Mouse (Mus musculus) left cerebral cortex, adult 8-10 months (tissue): Measurements from ENCODE around the gene Tmem108. TPM values are rescaled to one million over a fixed set of nuclear protein-coding genes. Genes with fewer than 3 reads are reported as not detected.
A peak's percentile ranks its signal among the peaks of the same experiment; 100 is the strongest.

Source experiments
- DNase-seq, 2 experiments: peaks; one replicate each; pipeline ENCODE4 v3.0.0; 2022; ENCODE audit warnings: low spot score in 2 of 2
- total RNA-seq, 4 experiments: library from RNA; stranded (reverse); gene quantifications; 2 replicates each; pipeline ENCODE4 v1.2.4; 2022

The Tmem108 gene
- total RNA-seq, 4 experiments from 2014 or later, result 17.0 to 23.1 (median 17.9) TPM

GRCm38 (mm10) chr9:103501861-103502364, 259.7 kb downstream of the Tmem108 start:
- DNase-seq, result peak; percentile 39 to 76

- no peak for DNase-seq
These were observed 262.3 kb downstream of the Tmem108 start for GRCm38 (mm10) chr9:103499366-103499765.

GRCm38 (mm10) chr9:103498699-103499098, 262.9 kb downstream of the Tmem108 start:
- no peak for DNase-seq

- no peak for DNase-seq
These were observed 266.2 kb downstream of the Tmem108 start for GRCm38 (mm10) chr9:103495391-103495790.

GRCm38 (mm10) chr9:103494346-103495020, 267.2 kb downstream of the Tmem108 start:
- peak; percentile 57 to 78 for DNase-seq

- no peak for DNase-seq
These were observed 269.7 kb downstream of the Tmem108 start for GRCm38 (mm10) chr9:103491985-103492384.

GRCm38 (mm10) chr9:103490439-103490838, 271.2 kb downstream of the Tmem108 start:
- peak; percentile 44 to 74 for DNase-seq

- DNase-seq, result no peak
These were observed 271.8 kb downstream of the Tmem108 start for GRCm38 (mm10) chr9:103489883-103490282.

- DNase-seq, result no peak
These were observed 272.5 kb downstream of the Tmem108 start for GRCm38 (mm10) chr9:103489096-103489495.

GRCm38 (mm10) chr9:103486262-103486661, 275.4 kb downstream of the Tmem108 start:
- DNase-seq, result no peak

GRCm38 (mm10) chr9:103485606-103486005, 276.0 kb downstream of the Tmem108 start:
- no peak for DNase-seq

- DNase-seq, result no peak
These were observed 280.9 kb downstream of the Tmem108 start for GRCm38 (mm10) chr9:103480603-103481220.

- DNase-seq, result no peak
These were observed 281.5 kb downstream of the Tmem108 start, which contains the start of gene Bfsp2 for GRCm38 (mm10) chr9:103480044-103480576. TSS of gene Bfsp2 (minus strand) at chr9:103480420.

GRCm38 (mm10) chr9:103475414-103475813, 286.2 kb downstream of the Tmem108 start:
- DNase-seq, result no peak

- DNase-seq, result no peak
These were observed 287.5 kb downstream of the Tmem108 start for GRCm38 (mm10) chr9:103473915-103474688.

GRCm38 (mm10) chr9:103471784-103472183, 289.9 kb downstream of the Tmem108 start:
- DNase-seq, result no peak

- no peak for DNase-seq
These were observed 292.1 kb downstream of the Tmem108 start for GRCm38 (mm10) chr9:103469516-103469915.

GRCm38 (mm10) chr9:103468911-103469310, 292.7 kb downstream of the Tmem108 start:
- no peak for DNase-seq

- no peak for DNase-seq
These were observed 295.9 kb downstream of the Tmem108 start for GRCm38 (mm10) chr9:103465711-103466220.

GRCm38 (mm10) chr9:103465293-103465692, 296.3 kb downstream of the Tmem108 start:
- no peak for DNase-seq

- DNase-seq, result no peak
These were observed 297.8 kb downstream of the Tmem108 start for GRCm38 (mm10) chr9:103463833-103464232.
